10 mouse cellular contexts compared by ENCODE assay signal in genomic region chr6:138163920-138164319, GRCm38 (mm10). TPM values are rescaled to one million over a fixed set of nuclear protein-coding genes. Genes with fewer than 3 reads are reported as not detected.
DNase-seq lines count a peak whose midpoint lies in the region; ATAC-seq and TF ChIP-seq lines count a peak whose summit lies in the region.
"Had no signal": no experiment of that assay in that cellular context is flagged by ENCODE, and none has a peak within 500 bp of the region (broad histone marks: within the 10 kb centered on the region; RNA-seq: fewer than 3 reads in every experiment).

No protein-coding gene starts in this region.

- no peak overlapping the region for H3K9ac ChIP-seq in midbrain, embryonic 11.5 days (ENCODE audit: low read length)
- H3K9ac ChIP-seq in midbrain, embryonic 15.5 days = no peak overlapping the region
- H3K9ac ChIP-seq: liver, embryonic 13.5 days; stomach, embryonic 15.5 days had no signal

- no peak overlapping the region for H3K27ac ChIP-seq in gastrocnemius, adult 2 months
- H3K27ac ChIP-seq in midbrain, embryonic 11.5 days (ENCODE audit: low read depth, low read length) = no peak overlapping the region
- no peak overlapping the region for H3K27ac ChIP-seq in midbrain, embryonic 15.5 days
- H3K27ac ChIP-seq in limb, embryonic 10.5 days = no peak overlapping the region
- H3K27ac ChIP-seq: liver, embryonic 13.5 days; stomach, embryonic 15.5 days had no signal

- H3K4me1 ChIP-seq in midbrain, embryonic 11.5 days (ENCODE audit: control insufficient read depth, insufficient read depth, low read length) = no peaks in the 10 kb centered on the region
- H3K4me1 ChIP-seq in midbrain, embryonic 15.5 days = no peaks in the 10 kb centered on the region
- H3K4me1 ChIP-seq in limb, embryonic 10.5 days = peaks cover 5% of the 10 kb centered on the region
- H3K4me1 ChIP-seq: liver, embryonic 13.5 days; stomach, embryonic 15.5 days had no signal

- TF ChIP-seq CTCF in gastrocnemius, adult 2 months (IDR thresholded peaks at IDR 0.05) = peak; percentile 41

- 81% methylated on average over 7 of the region's 7 CpGs for WGBS in midbrain, embryonic 11.5 days
- WGBS in midbrain, embryonic 15.5 days = 73% methylated on average over 7 of the region's 7 CpGs
- WGBS in limb, embryonic 10.5 days = 80% methylated on average over 7 of the region's 7 CpGs

- no peak overlapping the region for H3K4me2 ChIP-seq in midbrain, embryonic 11.5 days
- no peak overlapping the region for H3K4me2 ChIP-seq in midbrain, embryonic 15.5 days
- H3K4me2 ChIP-seq: liver, embryonic 13.5 days; stomach, embryonic 15.5 days had no signal

- H3K4me3 ChIP-seq in gastrocnemius, adult 2 months = no peak overlapping the region
- no peak overlapping the region for H3K4me3 ChIP-seq in midbrain, embryonic 11.5 days (ENCODE audit: low read depth, low read length)
- H3K4me3 ChIP-seq in midbrain, embryonic 15.5 days = no peak overlapping the region
- H3K4me3 ChIP-seq in limb, embryonic 10.5 days = no peak overlapping the region
- H3K4me3 ChIP-seq: liver, embryonic 13.5 days; stomach, embryonic 15.5 days had no signal

- H3K9me3 ChIP-seq in midbrain, embryonic 11.5 days (ENCODE audit: control insufficient read depth, low read length) = no peaks in the 10 kb centered on the region
- H3K9me3 ChIP-seq in midbrain, embryonic 15.5 days = no peaks in the 10 kb centered on the region
- no peaks in the 10 kb centered on the region for H3K9me3 ChIP-seq in limb, embryonic 10.5 days (replicated peaks)
- H3K9me3 ChIP-seq: liver, embryonic 13.5 days; stomach, embryonic 15.5 days had no signal

- no peak for DNase-seq in gastrocnemius, adult 2 months
- DNase-seq in gastrocnemius, postnatal 14 days = no peak
- peak; percentile 87 for DNase-seq in midbrain, embryonic 11.5 days (ENCODE audit: low spot score, missing footprints)
- peak; percentile 18 for DNase-seq in c-Kit-positive CD71-negative TER-119-negative erythroid progenitor cells, embryonic 14.5 days (ENCODE audit: low read depth)
- peak; percentile 58 for DNase-seq in limb, embryonic 10.5 days (ENCODE audit: low spot score)
- peak; percentile 11 for DNase-seq in telencephalon, adult 2 months (ENCODE audit: low read depth, low spot score)
- no peak for DNase-seq in thymus, adult 18-20 months
- DNase-seq: liver, embryonic 13.5 days had no signal

- ATAC-seq in midbrain, embryonic 11.5 days (ENCODE audit: low FRiP score) = peak; percentile 71
- no peak for ATAC-seq in midbrain, embryonic 15.5 days (replicated peaks)

- intact Hi-C loops in gastrocnemius, adult 2 months (cut with DNase I) = no loop called here
- intact Hi-C loops in gastrocnemius, postnatal 14 days (cut with DNase I; ENCODE audit: low total_unique reads) = no loop called here

- H3K27me3 ChIP-seq in midbrain, embryonic 11.5 days (ENCODE audit: control insufficient read depth, insufficient read depth, low read length) = no peaks in the 10 kb centered on the region
- H3K27me3 ChIP-seq in midbrain, embryonic 15.5 days (replicated peaks) = no peaks in the 10 kb centered on the region
- H3K27me3 ChIP-seq in limb, embryonic 10.5 days (ENCODE audit: low read depth, poor library complexity, severe bottlenecking) = no peaks in the 10 kb centered on the region
- H3K27me3 ChIP-seq: liver, embryonic 13.5 days; stomach, embryonic 15.5 days had no signal

- H3K36me3 ChIP-seq in midbrain, embryonic 11.5 days (ENCODE audit: control insufficient read depth, insufficient read depth, low read length) = no peaks in the 10 kb centered on the region
- H3K36me3 ChIP-seq in midbrain, embryonic 15.5 days (replicated peaks) = no peaks in the 10 kb centered on the region
- H3K36me3 ChIP-seq in limb, embryonic 10.5 days = no peaks in the 10 kb centered on the region
- H3K36me3 ChIP-seq: liver, embryonic 13.5 days; stomach, embryonic 15.5 days had no signal

RNA-seq across cellular contexts. Expression of gene Mgst1, which starts 23.8 kb away (rescaled TPM):
- total RNA-seq in gastrocnemius, adult 2 months (2021) = 10 to 100 TPM; 47.4 to 69.0 TPM
- total RNA-seq in gastrocnemius, postnatal 14 days (2021) = 1 to 10 TPM; 9.4 to 9.8 TPM
- 53.2 and 58.4 TPM in 2 replicates for polyA plus RNA-seq in midbrain, embryonic 11.5 days (2014; fragmentation: Nextera tagmentation; extraction: Ambion mirVana)
- polyA plus RNA-seq in midbrain, embryonic 15.5 days (2015; fragmentation: Nextera tagmentation; extraction: Ambion mirVana) = 53.5 and 58.6 TPM in 2 replicates
- 115 and 141 TPM in 2 replicates for polyA plus RNA-seq in limb, embryonic 10.5 days (2016; fragmentation: Nextera tagmentation; extraction: Ambion mirVana)

Comparison
In these comparisons a context has a peak if more than half of its experiments do, and no peak if none do; other contexts are left out.
1. DNase-seq: peak in midbrain, embryonic 11.5 days (single experiment), c-Kit-positive CD71-negative TER-119-negative erythroid progenitor cells, embryonic 14.5 days (single experiment), limb, embryonic 10.5 days (single experiment) and telencephalon, adult 2 months (single experiment); none in gastrocnemius, adult 2 months (single experiment), gastrocnemius, postnatal 14 days (single experiment) and thymus, adult 18-20 months (0 of 2).